Mouse (Mus musculus) heart, postnatal 10 days (tissue): ENCODE data around the gene Hspa4l. TPM values are rescaled to one million over a fixed set of nuclear protein-coding genes. Genes with fewer than 3 reads are reported as not detected.

Experiments used
- DNase-seq, 2 experiments: peaks; one replicate each; pipeline ENCODE4 v3.0.0; 2021
- intact Hi-C: fragments of 180-260 bp; cut with DNase I; formaldehyde crosslinking; loops from one replicate; pipeline ENCODE4 v1.15.1; 2025
- total RNA-seq, 2 experiments: library from RNA; stranded (reverse); gene quantifications; 2 replicates each; pipeline ENCODE4 v1.2.3; 2021

Hspa4l gene
- total RNA-seq: 10 to 100 TPM; 31.0 to 37.3 TPM

- DNase-seq: no peak
- intact Hi-C loops: loop anchor here (10.0 kb wide), 1 partner anchor 341 kb away; the partner anchor contains the start of gene Pgrmc2
Measured at GRCm38 (mm10) chr3:40744024-40744835, at the start of gene Hspa4l. TSS of gene Hspa4l (plus strand) at chr3:40744495.

GRCm38 (mm10) chr3:40695162-40695561 is 49.1 kb upstream of the Hspa4l start:
- intact Hi-C loops: no loop called here
- no peak for DNase-seq

- DNase-seq: no peak
- intact Hi-C loops: no loop called here
Measured at GRCm38 (mm10) chr3:40698834-40699233, 45.5 kb upstream of the Hspa4l start.

DNA sequence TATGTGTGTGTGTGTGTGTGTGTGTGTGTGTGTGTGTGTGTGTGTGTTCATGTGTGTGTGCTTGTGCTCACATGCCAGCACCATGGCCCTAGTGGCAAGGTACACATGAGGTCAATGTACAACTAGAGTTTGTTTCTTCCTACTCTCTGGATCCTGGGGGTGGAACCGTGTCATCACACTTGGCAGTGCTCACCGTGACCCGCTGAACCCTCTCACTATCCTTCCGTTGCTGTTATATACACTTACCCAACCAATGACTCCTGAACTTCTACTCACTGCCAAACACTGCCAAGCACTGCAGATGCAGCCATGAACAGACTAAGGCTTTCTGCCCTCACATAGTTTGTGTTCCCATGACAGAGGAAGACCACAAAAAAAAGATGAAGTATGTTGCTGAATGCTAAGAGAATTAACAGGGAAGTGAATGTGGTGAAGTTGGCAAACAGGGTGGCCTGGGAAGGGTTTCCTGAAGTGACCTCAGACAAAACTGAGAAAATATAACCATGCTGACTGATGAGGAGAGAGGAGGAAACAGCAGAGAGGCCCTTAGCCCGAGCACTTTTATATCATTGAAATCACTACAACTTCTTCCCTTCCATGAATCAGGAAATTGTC is 39.4 kb upstream of the Hspa4l start:
- intact Hi-C loops: no loop called here
- DNase-seq: peak; percentile 15 to 18

DNA sequence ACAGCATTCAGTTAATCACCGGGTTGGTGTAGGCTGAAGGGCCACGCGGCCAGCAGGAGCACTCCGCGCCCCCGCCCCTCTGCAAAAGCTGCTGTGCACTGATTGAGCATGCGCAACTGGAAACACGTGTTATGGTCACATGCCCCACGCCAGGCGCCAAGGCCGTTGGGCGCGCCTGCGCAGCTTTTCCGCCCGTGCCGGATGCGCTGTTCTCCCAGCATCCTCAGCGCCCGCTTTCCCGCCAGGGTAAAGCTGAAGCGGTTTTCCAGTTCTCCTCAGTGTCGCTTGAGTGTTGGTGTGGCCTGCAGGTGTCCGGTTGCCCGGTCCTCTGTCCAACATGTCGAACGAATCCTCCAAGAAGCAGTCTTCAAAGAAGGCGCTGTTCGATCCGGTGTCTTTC is 35.6 kb upstream of the Hspa4l start, which contains the start of gene Slc25a31:
Gene Slc25a31, plus strand, starts transcription at position 201 of the 400 bp plus-strand sequence.
- no peak for DNase-seq
- intact Hi-C loops: no loop called here

DNA sequence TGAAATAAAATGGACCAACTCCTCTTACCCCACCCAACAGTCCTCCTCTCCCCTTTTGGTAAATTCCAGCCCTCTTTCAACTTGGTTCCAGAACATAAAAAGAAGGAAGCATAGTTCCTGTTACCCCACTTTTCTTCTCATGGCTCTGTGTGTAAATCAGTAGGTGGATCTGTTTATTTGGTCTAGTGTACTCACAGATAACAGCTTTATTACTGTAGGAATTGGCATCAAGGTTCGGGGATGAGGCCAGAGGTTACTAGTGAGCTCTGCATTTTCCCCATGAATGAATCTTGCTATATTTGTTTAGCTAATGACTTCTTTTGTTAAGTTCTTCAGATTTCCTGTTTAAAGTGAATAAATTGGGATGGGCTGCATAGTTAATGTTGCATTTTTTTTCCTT is 28.2 kb upstream of the Hspa4l start:
- intact Hi-C loops: no loop called here
- no peak for DNase-seq

- DNase-seq: no peak
- intact Hi-C loops: no loop called here
Measured at GRCm38 (mm10) chr3:40719022-40719421, 25.3 kb upstream of the Hspa4l start.

DNA sequence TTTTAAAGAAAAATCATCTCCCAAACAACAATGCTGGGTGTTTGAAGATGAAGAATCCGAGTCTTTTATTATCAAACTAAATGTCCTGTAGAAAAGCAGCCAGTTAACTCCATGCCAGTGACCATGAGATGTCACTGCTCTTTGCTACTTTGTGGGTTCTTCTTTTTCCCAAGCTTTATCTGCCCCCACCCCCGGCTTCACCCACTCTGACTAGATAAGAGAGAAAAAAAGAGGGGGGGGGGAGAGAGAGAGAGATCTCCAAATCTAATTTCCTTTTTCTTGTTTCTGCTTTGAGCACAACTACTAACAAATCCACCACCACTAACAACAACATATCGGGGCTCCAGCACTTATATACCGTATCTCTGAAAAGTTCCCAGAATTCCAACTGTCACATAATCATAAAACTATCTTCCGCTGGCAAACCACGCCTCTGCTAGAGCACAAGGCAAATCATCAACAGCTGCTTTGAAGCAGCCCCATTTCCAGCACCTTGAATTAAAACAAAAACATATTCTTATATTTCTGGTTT is 5.8 kb upstream of the Hspa4l start:
- no peak for DNase-seq
- intact Hi-C loops: no loop called here

- intact Hi-C loops: loop anchor here (5.0 to 10.0 kb wide), 3 partner anchors 68 to 340 kb away; partner anchors contain the start of gene Pgrmc2
- DNase-seq: peak; percentile 92 to 94
Measured at GRCm38 (mm10) chr3:40744836-40745660, 753 bp downstream of the Hspa4l start.

DNA sequence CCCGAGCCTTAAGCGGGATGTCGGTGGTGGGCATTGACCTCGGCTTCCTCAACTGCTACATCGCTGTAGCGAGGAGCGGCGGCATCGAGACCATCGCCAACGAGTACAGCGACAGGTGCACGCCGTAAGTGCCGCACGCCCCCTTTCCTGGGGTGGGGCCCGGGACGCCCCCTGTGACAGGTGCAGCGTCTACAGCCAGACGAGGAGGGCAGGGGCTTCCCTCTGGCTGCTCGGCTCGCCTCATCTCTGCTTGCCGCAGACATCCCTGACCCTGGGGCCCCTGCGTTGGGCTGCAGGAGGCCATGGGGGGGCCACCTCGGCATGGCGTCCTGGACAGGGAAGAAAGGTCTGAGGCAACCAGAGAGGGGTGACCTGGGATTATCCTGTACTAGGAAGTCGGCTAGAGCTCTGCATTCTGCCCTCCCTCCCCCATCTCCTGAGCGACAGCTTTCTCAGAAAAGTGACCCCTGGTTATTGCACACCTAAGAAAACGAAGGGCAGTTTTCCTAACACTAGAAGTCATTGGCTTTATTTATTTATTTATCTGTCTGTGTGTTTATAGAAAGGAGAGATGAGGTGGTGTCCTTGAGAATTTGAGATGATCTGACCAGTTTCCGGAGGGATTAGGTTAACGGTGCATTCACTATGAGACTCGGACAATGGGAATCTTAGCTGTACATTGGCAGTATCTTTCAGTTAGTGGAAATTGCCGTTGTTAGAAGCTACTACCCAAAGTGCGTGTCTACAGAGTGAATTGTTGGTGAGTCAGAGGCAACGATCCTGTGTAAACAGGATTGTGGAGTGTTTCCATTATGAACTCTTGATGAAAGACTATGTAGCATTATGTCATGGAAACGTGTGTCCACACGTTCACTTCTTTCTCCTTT is 1.6 kb downstream of the Hspa4l start:
- intact Hi-C loops: loop anchor here (5.0 to 10.0 kb wide), 3 partner anchors 69 to 339 kb away; partner anchors contain the start of gene Pgrmc2
- peak; percentile 6 to 19 for DNase-seq

GRCm38 (mm10) chr3:40760746-40761145 is 16.5 kb downstream of the Hspa4l start:
- intact Hi-C loops: no loop called here
- DNase-seq: no peak

- intact Hi-C loops: no loop called here
- no peak for DNase-seq
Measured at GRCm38 (mm10) chr3:40761312-40761711, 17.0 kb downstream of the Hspa4l start.

DNA sequence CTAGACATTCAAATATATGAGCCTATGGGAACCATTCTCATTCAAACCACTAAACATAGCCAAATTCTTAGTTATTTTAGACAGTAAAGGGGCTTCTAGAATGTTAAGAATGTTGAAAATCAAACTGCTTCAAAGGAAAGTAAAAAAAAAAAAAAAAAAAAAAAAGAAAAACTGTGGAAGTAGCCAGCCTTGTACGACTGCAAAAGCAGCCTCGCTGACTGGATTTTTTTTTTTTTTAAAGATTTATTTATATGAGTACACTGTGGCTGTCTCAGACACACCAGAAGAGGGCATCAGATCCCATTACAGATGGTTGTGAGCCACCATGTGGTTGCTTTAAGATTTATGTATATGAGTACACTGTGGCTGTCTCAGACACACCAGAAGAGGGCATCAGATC is 49.5 kb downstream of the Hspa4l start:
- intact Hi-C loops: no loop called here
- no peak for DNase-seq

DNA sequence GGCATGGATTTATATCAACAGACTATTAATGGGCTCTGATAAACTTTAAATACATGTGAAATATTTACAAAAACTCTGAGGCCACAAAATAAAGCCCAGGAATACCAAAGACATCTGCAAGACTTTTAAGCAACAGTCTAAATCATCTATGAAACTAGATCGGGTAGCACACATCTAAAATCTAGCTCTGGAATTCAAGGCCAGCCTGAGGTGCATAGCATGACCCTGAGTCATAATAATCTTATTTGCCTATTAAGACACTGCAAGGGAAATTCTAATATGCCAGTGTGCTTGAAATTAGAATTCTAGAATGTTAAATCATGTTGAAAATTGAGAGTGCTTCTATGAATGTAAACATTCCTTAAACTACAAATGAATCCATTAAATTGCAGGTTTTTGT is 53.8 kb downstream of the Hspa4l start:
- DNase-seq: no peak
- intact Hi-C loops: loop anchor here (5.0 kb wide), 1 partner anchor 944 kb away; the partner anchor contains the start of genes D3Ertd751e and Sclt1

DNA sequence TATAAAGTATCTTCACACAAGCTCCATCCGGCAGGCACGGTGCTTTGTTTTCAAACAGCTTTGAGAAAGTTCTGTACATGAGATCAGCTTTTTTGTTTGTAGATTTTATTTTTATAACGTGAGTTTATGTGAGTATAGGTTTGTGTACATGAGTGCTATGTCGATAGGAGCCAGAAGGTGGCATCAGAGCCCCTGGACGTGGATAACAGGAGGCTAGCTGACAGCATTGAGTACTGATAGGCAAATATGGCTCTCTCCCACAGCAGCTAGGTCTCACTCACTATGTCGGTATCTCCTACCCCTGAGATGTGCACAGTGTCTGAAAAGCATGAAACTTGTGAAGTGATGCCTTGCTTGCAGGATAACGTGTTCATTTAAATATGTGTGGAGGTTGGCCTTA is 54.2 kb downstream of the Hspa4l start:
- intact Hi-C loops: loop anchor here (5.0 kb wide), 1 partner anchor 944 kb away; the partner anchor contains the start of genes D3Ertd751e and Sclt1
- peak; percentile 51 to 56 for DNase-seq

DNA sequence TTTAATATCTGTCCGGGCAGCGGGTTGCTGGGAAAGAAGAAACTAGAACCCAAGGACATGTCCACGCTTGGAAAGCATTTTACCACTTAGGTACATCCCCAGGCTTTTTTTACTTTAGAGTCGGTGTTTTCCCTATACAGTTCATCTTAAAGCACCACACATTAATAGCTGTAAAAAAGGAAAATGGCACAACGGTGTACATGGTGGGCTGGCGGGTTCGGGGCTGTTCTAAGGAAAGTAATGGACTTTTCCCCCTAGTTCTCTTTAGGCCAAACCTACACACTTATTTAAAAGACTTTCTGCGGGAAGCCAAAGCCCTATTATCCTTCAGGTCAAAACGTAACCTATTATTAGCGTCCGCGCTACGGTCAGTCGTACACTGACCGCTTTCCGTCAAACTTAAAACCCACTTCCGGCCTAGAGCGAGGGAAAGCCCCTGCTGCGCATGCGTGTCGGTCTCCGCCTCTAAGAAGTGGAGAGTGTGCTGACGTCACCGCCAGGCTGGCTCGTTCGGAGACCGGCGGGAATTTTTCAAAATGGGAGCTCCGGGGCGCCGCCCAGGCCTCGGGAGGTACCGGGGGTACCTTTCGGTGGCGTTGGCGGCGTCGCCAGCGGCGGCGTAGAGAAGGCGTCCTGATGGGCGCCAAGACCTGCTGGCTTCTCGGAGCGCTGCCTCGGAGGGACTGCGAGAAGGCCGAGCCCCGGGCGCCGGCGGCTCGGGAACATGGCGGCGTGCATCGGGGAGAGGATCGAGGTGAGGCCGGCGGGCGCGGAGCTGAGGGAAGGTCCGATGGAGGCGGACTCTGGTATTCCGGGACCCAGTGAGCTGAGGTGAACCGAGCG is 55.5 kb downstream of the Hspa4l start, which contains the start of gene Plk4:
Gene Plk4, plus strand, starts transcription at position 490 of the 843 bp plus-strand sequence.
- intact Hi-C loops: loop anchor here (5.0 kb wide), 1 partner anchor 943 kb away; the partner anchor contains the start of genes D3Ertd751e and Sclt1
- peak; percentile 98 for DNase-seq

DNA sequence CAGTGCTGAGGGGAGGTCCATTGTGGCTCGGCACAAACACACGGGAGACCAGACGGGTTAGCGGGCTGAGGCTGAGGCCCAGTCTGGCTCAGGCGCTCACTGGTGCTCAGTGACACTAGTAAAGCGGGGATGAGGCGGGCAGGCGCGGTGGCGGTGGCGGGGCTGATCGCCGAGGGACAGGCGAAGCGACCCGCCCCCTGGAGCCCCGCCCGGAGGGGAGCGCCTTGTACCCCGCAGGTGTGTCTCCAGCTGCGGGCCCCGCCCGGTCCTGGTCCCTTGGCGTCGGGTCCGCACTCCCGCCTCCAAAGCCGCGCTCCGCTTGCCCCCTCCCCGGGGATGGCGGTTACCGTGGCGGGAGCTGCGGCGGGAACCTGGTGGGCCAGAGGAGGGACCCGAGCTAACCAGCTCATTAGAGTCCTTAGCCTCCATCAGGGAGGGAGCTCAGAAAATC is 56.1 kb downstream of the Hspa4l start:
- DNase-seq: no peak
- intact Hi-C loops: no loop called here

- intact Hi-C loops: no loop called here
- no peak for DNase-seq
Measured at GRCm38 (mm10) chr3:40806871-40807270, 62.6 kb downstream of the Hspa4l start.
